In the genomic region with DNA sequence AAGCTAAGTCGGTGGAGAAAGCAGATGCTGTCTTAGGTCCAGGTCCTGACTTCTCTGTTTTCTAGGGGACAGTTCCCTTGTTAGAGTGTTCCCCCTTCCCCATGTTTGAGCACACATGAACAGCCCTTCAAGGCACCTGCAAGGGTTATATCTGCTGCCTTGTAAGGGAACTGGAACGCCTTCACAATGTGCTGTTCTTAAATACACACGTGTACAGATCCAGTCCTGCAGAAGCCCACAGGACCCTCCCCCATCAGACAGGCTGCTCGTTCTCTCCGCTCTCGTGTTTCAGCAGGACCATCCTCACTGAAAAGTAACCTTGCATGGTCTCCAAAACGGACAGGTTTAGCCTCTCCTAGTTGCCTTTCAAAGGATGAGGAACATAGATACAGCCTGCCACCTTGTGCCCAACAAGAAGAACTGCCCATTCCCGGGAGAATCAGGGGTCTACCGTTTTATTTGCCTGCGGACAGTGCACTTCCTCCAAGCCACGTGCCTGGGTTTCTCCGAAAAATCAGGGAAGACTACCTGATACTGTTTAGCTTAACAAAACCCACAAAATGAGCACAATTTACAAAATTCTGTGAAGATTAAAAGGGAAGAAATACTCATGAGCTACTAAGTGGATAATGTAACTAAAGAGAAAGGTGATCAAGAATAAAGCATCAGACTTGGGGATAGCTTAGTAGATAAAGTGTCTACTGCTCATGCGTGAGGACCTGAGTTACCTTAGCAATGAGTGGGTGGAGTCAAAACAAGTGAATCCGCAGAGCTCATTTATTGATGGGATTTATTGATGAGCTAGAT, we compare ENCODE assay signal across 8 mouse cellular contexts. TPM values are rescaled to one million over a fixed set of nuclear protein-coding genes. Genes with fewer than 3 reads are reported as not detected.
A peak's percentile ranks its signal among the peaks of the same experiment; 100 is the strongest.
DNase-seq lines count a peak whose midpoint lies in the region; ATAC-seq and TF ChIP-seq lines count a peak whose summit lies in the region.
"Had no signal": no experiment of that assay in that cellular context is flagged by ENCODE, and none has a peak within 500 bp of the region (broad histone marks: within the 10 kb centered on the region; RNA-seq: fewer than 3 reads in every experiment).

No protein-coding gene starts in this region.

- 16% methylated on average over 14 of the region's 14 CpGs for WGBS in lung, adult 2 months
- 20% methylated on average over 14 of the region's 14 CpGs for WGBS in forebrain, embryonic 14.5 days
- 20% methylated on average over 14 of the region's 14 CpGs for WGBS in midbrain, embryonic 16.5 days

- H3K9me3 ChIP-seq in forebrain, embryonic 14.5 days (replicated peaks; ENCODE audit: control insufficient read depth, low read length) = no peaks in the 10 kb centered on the region
- H3K9me3 ChIP-seq in midbrain, embryonic 16.5 days (replicated peaks; ENCODE audit: control insufficient read depth, low read length, poor library complexity, severe bottlenecking) = no peaks in the 10 kb centered on the region

- no peaks in the 10 kb centered on the region for H3K36me3 ChIP-seq in forebrain, embryonic 14.5 days (ENCODE audit: control insufficient read depth, insufficient read depth, low read length)
- no peaks in the 10 kb centered on the region for H3K36me3 ChIP-seq in midbrain, embryonic 16.5 days (ENCODE audit: control insufficient read depth, insufficient read depth, low read length)

- H3K27me3 ChIP-seq in forebrain, embryonic 14.5 days (replicated peaks; ENCODE audit: control insufficient read depth, insufficient read depth, low read length) = no peaks in the 10 kb centered on the region
- H3K27me3 ChIP-seq in midbrain, embryonic 16.5 days (ENCODE audit: control insufficient read depth, insufficient read depth, low read depth, low read length) = no peaks in the 10 kb centered on the region

- TF ChIP-seq POLR2A in lung, adult 2 months (IDR thresholded peaks at IDR 0.05; ENCODE audit: borderline replicate concordance, extremely low read depth, low read depth, low read length) = no peak
- TF ChIP-seq POLR2A in brain, embryonic 14.5 days (IDR thresholded peaks at IDR 0.05; ENCODE audit: borderline replicate concordance, extremely low read depth, insufficient read depth, insufficient read length, poor library complexity, severe bottlenecking) = no peak

- no peak overlapping the region for H3K27ac ChIP-seq in forebrain, embryonic 14.5 days (ENCODE audit: low read depth, low read length)
- H3K27ac ChIP-seq in midbrain, embryonic 16.5 days (ENCODE audit: low read length) = no peak overlapping the region

- H3K9ac ChIP-seq in forebrain, embryonic 14.5 days (ENCODE audit: low read length) = no peak overlapping the region
- 0 out of 2 replicates have a peak overlapping the region, but pooled peaks have one; percentile 31 for H3K9ac ChIP-seq in midbrain, embryonic 16.5 days (ENCODE audit: low read depth, low read length)

- peak; percentile 43 for TF ChIP-seq CTCF in lung, adult 2 months (IDR thresholded peaks at IDR 0.05; ENCODE audit: insufficient read depth, low read length)
- TF ChIP-seq CTCF in brain, embryonic 14.5 days (IDR thresholded peaks at IDR 0.05; ENCODE audit: borderline replicate concordance, extremely low read depth, insufficient read depth, insufficient read length) = peak; percentile 85

- no peak for DNase-seq in lung, adult 2 months
- DNase-seq in lung, adult 18-20 months = no peak
- peak; percentile 79 for DNase-seq in brain, embryonic 14.5 days (ENCODE audit: low read depth)
- peak; percentile 78 for DNase-seq in forebrain, embryonic 14.5 days (ENCODE audit: low spot score)
- DNase-seq in kidney, postnatal 14 days = peak; percentile 43

- H3K4me1 ChIP-seq in lung, adult 2 months (ENCODE audit: control insufficient read depth, insufficient read depth, low read length) = no peaks in the 10 kb centered on the region
- no peaks in the 10 kb centered on the region for H3K4me1 ChIP-seq in forebrain, embryonic 14.5 days (ENCODE audit: control insufficient read depth, insufficient read depth, low read length)
- no peaks in the 10 kb centered on the region; the same call in 1 of the 2 replicates for H3K4me1 ChIP-seq in midbrain, embryonic 16.5 days (ENCODE audit: control insufficient read depth, insufficient read depth, low read length)

- H3K4me3 ChIP-seq in lung, adult 2 months (replicated peaks; ENCODE audit: extremely low read depth, low read depth, low read length) = no peak overlapping the region
- H3K4me3 ChIP-seq in forebrain, embryonic 14.5 days (ENCODE audit: low read depth, low read length) = no peak overlapping the region
- H3K4me3 ChIP-seq in midbrain, embryonic 16.5 days (ENCODE audit: low read depth, low read length) = no peak overlapping the region

- peak overlapping the region; percentile 28; the same call in 1 of the 2 replicates for H3K4me2 ChIP-seq in forebrain, embryonic 14.5 days (ENCODE audit: low read length)
- peak overlapping the region; percentile 47 for H3K4me2 ChIP-seq in midbrain, embryonic 16.5 days (ENCODE audit: low read length)

- peak; percentile 81 for ATAC-seq in forebrain, embryonic 14.5 days
- ATAC-seq in midbrain, embryonic 16.5 days = peak; percentile 89
- ATAC-seq in erythroblast, adult 5-6 weeks (replicated peaks; ENCODE audit: low FRiP score, poor library complexity, severe bottlenecking) = no peak

RNA-seq across cellular contexts. Expression of a gene that starts 14.8 kb away (rescaled TPM):
- polyA plus RNA-seq in lung, adult 2 months (2012; rRNA removed) = not detected in 2 replicates
- not detected in 2 replicates for polyA plus RNA-seq in brain, embryonic 14.5 days (2012; rRNA removed)
- not detected in 2 replicates for polyA plus RNA-seq in forebrain, embryonic 14.5 days (2014; fragmentation: Nextera tagmentation; extraction: Ambion mirVana)
- not detected in 2 replicates for polyA plus RNA-seq in midbrain, embryonic 16.5 days (2015; fragmentation: Nextera tagmentation; extraction: Ambion mirVana)
- not detected in 2 replicates for total RNA-seq in erythroblast, adult 5-6 weeks (2015; ENCODE audit: low replicate concordance)
- not detected in 2 replicates for total RNA-seq in erythroblast, adult 5-6 weeks (2017; ENCODE audit: low replicate concordance)
- total RNA-seq: layer of hippocampus, postnatal 36 days had no signal

RNA-seq across cellular contexts. Expression of a gene that starts 40.9 kb away (rescaled TPM):
- polyA plus RNA-seq in lung, adult 2 months (2012; rRNA removed) = not detected in 2 replicates
- 0.20 and 26.6 TPM in 2 replicates for polyA plus RNA-seq in brain, embryonic 14.5 days (2012; rRNA removed)
- 0.41 and 0.82 TPM in 2 replicates for polyA plus RNA-seq in forebrain, embryonic 14.5 days (2014; fragmentation: Nextera tagmentation; extraction: Ambion mirVana)
- 1.0 and 9.2 TPM in 2 replicates for polyA plus RNA-seq in midbrain, embryonic 16.5 days (2015; fragmentation: Nextera tagmentation; extraction: Ambion mirVana)
- 1.3 and 8.5 TPM in 2 replicates for total RNA-seq in erythroblast, adult 5-6 weeks (2015; ENCODE audit: low replicate concordance)
- total RNA-seq in erythroblast, adult 5-6 weeks (2017; ENCODE audit: low replicate concordance) = 3.0 and 3.5 TPM in 2 replicates

Comparison
In these comparisons a context has a peak if more than half of its experiments do, and no peak if none do; other contexts are left out.
1. DNase-seq: peak in brain, embryonic 14.5 days (single experiment), forebrain, embryonic 14.5 days (single experiment) and kidney, postnatal 14 days (single experiment); none in lung, adult 2 months (single experiment) and lung, adult 18-20 months (0 of 2).